Mouse (Mus musculus) embryo, embryonic 11.5 days (tissue): ENCODE measurements around the gene Col19a1.
A peak's percentile ranks its signal among the peaks of the same experiment; 100 is the strongest.
"Not testable (repeated sequence)": the region's sequence is repeated elsewhere in the genome, so short reads cannot be mapped to it uniquely, and the experiment has no call there.

Experiments
- DNase-seq: peaks from one replicate; pipeline ENCODE4 v3.0.0-alpha.2; 2012; ENCODE audit warnings: low read depth, low spot score

Col19a1 gene

DNA sequence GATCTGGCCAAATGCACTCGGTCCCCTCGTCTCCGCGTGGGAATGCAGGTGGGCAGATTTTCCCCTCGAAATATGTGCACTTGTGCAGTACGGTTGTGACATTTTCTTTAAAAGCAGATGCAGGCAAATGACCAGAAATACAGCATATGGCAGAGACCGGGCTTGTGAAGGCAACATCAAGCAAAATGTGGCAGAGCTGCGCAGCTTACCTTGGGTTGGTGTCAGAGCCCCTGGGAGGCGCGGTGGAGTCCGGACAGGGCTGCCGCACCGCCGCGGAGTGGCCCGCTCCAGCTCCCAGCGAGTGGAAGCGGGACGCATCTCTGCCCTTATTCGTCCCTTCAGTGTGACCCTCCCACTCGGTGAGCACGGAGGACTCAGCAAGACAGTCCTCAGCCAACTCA is at the start of gene Col19a1:
Gene Col19a1, minus strand, starts transcription at position 332 of the 401 bp plus-strand sequence.
- DNase-seq = no peak

DNA sequence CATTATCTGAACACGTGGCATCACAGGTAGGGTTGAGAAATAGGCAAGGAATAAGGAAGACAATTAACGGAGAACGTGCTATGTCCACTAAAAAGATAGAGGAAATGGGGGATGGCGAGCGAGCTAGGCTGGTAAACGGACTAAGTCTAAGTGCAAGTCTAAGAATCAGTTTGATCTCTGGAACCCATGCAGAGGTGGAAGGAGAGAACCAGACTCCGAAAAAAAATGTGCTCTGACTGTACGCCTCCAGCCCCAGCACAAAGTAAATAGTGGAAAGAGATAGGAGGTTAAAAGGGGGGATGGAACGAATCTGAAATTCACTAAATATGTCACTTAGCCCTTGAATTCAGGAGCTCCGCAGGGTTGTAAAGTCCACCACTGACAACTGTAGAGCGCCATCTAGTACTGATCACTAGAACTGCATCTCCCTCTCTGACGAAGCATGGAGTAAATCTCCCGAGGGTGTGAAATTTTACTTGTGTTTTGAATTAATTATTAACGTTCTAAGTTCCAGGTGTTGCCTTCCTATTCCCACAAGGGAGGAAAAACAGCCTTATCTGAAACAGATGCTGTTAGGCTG is 46.4 kb upstream of the Col19a1 start:
- peak; percentile 9 for DNase-seq

DNA sequence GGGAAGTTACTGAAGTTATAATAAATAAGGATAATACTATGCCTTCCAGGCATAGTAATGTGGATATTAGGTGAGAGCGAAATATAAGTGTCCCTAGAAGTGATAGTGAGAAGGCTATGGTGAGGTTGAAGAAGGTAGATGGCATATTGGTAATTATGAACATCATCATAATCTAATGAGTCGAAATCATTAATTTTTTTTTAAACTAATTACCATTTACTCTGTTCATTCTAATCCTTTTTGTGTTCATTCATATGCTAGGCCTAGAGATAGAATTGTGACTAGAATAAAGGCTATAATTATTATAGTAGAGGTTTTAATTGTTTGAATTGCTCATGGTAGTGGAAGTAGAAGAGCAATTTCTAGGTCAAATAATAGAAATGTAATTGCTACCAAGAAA is 25.3 kb upstream of the Col19a1 start:
- DNase-seq = not testable (repeated sequence)

DNA sequence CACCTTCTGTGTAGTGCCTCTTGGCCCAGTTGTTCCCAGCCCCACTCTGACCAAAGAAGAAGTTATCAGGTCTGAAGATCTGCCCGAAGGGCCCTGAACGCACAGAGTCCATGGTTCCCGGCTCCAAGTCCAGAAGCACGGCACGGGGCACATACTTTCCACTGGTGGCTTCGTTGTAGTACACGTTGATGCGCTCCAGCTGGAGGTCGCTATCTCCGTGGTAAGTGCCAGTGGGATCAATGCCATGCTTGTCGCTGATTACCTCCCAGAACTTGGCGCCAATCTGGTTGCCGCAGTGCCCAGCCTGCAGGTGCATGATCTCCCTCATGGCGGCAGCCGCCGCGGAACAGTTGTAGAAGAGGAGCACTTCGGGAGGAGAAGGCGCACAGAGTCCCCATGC is 7.8 kb upstream of the Col19a1 start:
- DNase-seq = no peak

DNA sequence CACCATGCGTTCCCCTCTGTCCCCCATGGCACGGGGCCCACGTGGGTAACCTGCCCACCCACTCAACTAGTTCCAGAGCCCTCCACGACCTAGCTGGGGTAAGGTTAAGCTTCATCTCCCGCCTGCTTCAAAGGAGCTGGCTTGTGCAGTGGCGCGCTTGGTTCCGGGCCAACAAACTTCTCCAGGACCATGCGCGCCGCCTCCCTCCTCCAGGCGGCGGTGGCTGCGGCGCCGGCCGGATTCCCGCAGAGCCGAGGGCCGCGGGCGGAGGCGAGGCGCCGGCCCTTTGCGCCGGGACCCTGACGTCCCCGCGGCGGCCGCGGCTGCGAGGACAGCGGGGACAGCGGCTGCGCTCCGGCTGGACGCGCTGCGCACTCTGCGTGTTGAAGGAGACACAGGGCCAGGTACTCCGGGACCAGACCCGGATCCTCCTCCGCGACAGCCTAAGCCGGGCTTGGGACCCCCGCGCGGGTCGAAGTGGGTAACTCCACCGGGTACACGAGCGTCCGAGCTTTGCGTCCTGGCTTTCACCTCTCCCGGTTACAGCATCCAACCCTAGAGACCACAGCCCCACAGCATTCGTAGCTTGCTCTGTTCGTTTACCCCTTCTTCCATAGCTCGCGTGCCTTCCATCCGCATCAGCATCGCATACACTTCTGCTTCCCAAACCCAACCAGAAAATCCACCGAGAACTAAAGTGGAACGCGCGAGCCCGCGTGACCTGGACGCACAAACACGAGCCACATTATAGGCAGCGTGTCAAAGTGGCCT is 717 bp downstream of the Col19a1 start:
- no peak for DNase-seq

DNA sequence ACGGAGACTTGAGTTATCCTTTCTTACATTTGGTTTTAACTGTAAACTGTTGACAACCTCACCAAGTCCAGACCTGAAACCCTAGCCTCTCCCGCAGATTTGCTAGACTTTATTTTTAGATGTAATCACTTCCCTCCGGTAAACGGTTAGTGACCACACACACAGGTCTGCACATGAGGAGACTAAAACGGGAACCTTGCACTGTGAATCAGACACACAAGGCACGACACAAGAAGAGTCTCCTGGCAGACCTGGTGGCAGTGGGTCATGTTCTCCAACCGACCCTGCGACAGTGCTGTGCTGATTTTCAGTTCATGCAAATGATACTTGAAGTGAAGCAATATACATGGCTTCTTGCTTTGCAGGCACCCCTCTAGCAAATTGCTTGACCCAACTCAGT is 14.7 kb downstream of the Col19a1 start:
- DNase-seq = no peak

GRCm38 (mm10) chr1:24564113-24564512 is 23.2 kb downstream of the Col19a1 start:
- no peak for DNase-seq

- no peak for DNase-seq
These were observed 29.3 kb downstream of the Col19a1 start for GRCm38 (mm10) chr1:24558005-24558404.

- DNase-seq = peak; percentile 20
These were observed 33.8 kb downstream of the Col19a1 start for GRCm38 (mm10) chr1:24553462-24553861.

DNA sequence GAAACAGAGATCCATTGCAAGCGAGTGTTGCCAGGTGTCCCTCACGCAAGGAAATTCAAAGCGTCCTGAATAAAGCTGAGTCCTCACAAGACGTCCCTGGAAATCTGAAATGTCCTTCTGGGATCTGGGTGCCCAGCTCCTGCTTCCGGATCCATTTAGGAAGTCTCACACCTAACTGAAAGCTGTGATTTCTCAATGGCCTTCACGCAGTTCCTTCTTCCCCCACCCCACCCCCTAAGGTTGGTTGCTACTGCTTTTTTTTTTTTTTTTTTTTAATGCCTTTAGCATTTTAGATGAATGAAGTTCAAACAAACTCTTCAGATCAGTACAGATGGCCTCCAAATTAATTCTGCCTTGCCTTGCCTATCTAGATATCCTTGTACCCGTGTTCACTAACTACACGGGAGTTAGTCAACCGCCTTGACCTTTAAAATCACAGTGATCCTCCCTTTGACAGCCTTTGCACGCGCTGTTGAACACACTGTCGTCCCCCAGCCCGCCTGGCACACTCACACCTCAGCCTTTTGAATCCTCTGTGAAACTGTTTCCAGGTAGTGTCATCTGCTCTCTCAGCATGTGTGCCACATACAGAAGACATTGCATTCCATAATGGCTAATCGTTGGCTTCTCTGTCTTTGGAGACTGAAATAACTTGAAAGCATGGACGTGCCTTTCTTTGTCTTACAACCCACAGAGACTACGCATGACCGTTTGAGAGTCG is 36.6 kb downstream of the Col19a1 start:
- no peak for DNase-seq

GRCm38 (mm10) chr1:24550031-24550430 is 37.2 kb downstream of the Col19a1 start:
- DNase-seq = no peak

- DNase-seq = no peak
These were observed 38.2 kb downstream of the Col19a1 start for GRCm38 (mm10) chr1:24549050-24549449.

DNA sequence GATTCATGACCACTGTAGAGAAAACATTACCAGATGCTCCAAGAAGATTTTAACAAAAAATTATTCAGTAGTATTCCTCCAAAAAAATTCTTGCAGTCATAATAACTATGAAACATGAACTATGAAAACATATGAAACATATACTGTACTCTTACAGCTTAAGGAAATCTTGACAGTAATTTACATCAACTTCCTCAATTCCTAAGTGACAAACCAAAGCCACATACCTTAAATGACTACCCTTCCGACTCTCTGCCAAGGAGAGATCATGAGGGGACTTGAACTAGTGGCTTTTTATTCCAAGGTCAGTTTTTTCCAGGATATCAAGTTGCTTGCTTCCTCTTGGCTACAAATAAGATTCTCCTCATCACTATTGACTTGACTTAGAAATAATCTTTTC is 39.7 kb downstream of the Col19a1 start:
- no peak for DNase-seq

DNA sequence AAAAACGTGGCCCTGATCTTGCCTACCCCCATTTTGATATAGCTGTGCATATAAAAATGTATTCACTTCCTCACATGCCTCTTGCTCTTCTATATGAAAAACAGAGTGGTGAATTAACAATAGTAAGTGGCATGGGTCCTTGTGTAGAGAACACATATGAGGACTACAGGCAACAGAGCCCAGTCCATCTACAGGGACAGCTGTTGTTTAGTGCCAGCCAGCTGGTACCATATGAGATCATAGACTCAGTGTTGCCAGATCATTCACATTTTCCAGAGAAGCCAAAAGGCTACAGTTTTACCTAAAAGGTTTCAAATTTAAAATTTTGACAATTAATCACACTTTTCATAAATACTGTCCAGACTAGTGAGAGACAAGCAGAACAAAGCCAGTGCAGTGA is 47.4 kb downstream of the Col19a1 start:
- DNase-seq = no peak

DNA sequence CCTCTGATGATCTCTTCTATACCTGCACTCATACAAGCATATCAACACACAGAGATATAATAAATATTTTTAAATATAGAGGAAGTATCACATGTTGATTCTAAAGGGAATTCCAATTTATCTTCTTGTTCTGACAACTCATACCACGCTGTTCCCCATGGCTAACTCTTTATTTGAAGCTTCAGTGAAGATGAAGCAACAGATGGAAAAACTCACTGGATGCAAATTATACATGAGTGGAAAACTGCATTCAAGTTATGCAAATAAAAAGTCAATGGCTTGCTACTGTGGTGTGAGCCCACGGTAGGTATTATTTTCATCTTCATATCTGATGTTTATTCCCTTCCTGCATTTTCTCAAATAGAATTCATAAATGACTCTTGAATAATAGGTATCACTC is 60.1 kb downstream of the Col19a1 start:
- no peak for DNase-seq

DNA sequence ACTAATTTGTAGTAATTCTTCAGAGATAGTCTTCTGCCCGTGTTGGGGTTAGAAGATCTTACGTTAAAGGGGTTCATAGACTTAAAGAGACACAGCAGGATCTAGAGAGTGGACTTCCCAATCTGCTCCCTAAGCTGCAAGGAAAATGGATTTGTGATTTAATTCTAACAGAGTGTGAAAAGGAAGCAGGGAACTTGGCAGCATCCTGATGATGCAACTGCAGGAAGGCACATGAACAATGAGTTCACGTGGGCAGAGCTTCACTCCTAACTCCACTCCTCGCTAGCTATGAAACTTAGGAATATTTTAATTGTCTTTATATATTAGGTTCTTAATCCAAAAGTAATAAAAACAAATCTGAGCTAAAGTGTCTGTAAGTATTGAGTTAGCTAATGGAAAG is 69.8 kb downstream of the Col19a1 start:
- no peak for DNase-seq

DNA sequence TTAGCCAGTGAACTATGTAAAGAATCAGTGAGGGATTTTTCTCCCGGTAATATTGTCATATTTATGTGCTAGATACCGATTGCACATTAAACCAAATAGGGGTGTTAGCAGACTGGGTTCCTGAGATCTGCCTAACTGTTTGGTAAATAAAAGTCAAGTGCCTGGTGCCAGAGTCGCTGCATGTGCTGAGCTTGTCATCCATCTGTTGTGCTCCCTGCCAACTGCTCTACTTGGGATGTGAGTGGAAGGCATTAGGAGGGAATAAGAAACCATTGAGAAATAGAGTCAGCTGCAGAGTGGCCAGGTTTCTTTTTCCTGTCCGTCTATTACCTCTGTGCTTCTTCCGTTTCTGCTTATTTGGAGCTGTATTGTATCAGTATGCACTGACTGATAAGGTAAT is 71.9 kb downstream of the Col19a1 start:
- no peak for DNase-seq

DNA sequence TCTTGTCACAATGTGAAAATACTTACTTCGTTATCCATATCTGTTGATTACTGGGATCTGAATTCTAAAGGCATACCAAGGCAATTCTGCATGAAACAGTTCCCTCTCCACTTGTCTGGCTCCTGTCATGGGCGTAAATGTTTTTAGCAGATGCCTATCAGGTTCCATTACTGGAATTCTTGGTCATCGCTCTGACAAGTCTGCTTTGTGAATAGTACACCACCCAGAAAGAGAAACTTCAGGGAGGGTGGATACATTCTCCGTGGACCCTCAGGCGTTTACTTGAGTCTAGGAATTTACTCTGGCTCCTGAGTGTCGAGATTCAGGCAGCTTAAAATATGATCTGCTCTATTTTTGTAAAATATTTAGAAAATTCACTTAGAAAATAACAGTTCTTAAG is 75.7 kb downstream of the Col19a1 start:
- peak; percentile 0 for DNase-seq

DNA sequence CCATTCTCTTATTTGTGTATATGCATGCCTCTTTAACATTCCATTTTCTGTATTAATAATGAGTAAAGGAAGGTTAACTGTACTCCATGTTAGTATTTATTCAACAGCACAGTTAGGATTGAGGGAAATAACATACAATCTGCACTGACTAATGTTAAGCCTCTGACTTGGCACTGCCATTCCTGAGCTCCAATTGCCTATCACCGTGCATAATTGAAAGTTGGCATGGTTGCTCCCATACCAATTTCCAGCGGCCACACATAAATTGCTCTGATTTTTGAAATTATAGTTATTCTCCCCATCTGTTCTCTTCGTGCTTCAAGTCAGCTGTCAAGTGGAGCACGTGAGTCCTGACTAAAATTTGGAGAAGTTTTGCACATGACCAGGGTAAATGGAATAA is 91.9 kb downstream of the Col19a1 start:
- DNase-seq = no peak

GRCm38 (mm10) chr1:24484161-24484560 is 103.1 kb downstream of the Col19a1 start:
- DNase-seq = no peak

DNA sequence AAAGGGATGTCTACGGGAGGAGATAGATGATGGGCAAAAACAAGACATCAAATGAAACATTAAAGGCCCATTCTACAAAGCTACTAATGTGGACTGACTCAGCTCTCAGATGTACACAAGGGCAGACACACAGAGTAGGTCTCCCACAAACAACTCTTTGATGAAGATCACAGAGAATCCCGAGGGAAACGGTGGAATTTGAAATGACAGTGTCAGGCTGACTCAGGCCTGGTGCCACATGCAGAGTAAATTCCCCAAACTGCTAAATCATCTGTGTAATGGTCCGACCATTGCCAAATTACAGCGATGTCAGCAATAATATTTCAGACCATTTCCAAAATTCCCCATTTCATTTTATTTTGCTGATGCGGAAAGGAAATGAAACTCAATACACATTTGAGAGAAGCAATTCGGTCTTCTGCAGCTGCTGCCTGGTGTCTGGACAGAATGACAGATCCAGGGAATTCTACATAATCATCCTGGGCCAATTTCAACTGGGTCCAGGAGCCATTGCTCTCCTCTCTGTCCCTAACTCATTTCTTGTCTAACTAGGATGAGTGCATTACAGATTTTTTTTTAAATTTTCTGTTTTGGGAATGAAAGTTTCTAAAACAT is 116.1 kb downstream of the Col19a1 start:
- no peak for DNase-seq

- no peak for DNase-seq
These were observed 116.6 kb downstream of the Col19a1 start for GRCm38 (mm10) chr1:24470633-24471032.
